Mouse (Mus musculus): ENCODE data around the gene Zer1. TPM values are rescaled to one million over a fixed set of nuclear protein-coding genes. Genes with fewer than 3 reads are reported as not detected.

Zer1 gene
- total and polyA plus RNA-seq, 2 experiments from 2014 or later = 14.7 to 93.2 TPM

- H3K4me2 ChIP-seq (ENCODE audit: low read depth, low read length, poor library complexity, severe bottlenecking) = no peak overlapping the region
- no peak overlapping the region for H3K27ac ChIP-seq (ENCODE audit: low read depth, low read length)
- no peaks in the 10 kb centered on the region for H3K27me3 ChIP-seq (ENCODE audit: insufficient read depth, low read length)
- peaks cover 12% of the 10 kb centered on the region; the same call in 1 of the 2 replicates for H3K4me1 ChIP-seq (ENCODE audit: insufficient read depth, low read length)
- H3K9ac ChIP-seq (replicated peaks; ENCODE audit: low read length, poor library complexity, severe bottlenecking) = no peak overlapping the region
- WGBS = 33% methylated on average over 3 of the region's 3 CpGs
- no peak for TF ChIP-seq CTCF (IDR thresholded peaks at IDR 0.05)
- DNase-seq (ENCODE audit: low spot score) = no peak
- H3K4me3 ChIP-seq (ENCODE audit: low read depth, low read length) = no peak overlapping the region
- no peak for ATAC-seq (ENCODE audit: low FRiP score)
- no peaks in the 10 kb centered on the region for H3K9me3 ChIP-seq (ENCODE audit: low read length)
- H3K36me3 ChIP-seq (ENCODE audit: insufficient read depth, low read length) = peaks cover 3% of the 10 kb centered on the region; the same call in 1 of the 2 replicates
Measured at GRCm38 (mm10) chr2:30064298-30064697, 60.1 kb downstream of the Zer1 start.

- no peak overlapping the region for H3K4me3 ChIP-seq (ENCODE audit: low read depth, low read length)
- no peak overlapping the region for H3K27ac ChIP-seq (ENCODE audit: low read depth, low read length)
- no peak for ATAC-seq (ENCODE audit: low FRiP score)
- WGBS = 11% methylated on average over 3 of the region's 3 CpGs
- H3K4me2 ChIP-seq (ENCODE audit: low read depth, low read length, poor library complexity, severe bottlenecking) = peak overlapping the region; percentile 95; the same call in 1 of the 2 replicates
- H3K27me3 ChIP-seq (ENCODE audit: insufficient read depth, low read length) = no peaks in the 10 kb centered on the region
- H3K36me3 ChIP-seq (ENCODE audit: insufficient read depth, low read length) = peaks cover 3% of the 10 kb centered on the region; the same call in 1 of the 2 replicates
- no peak for TF ChIP-seq CTCF (IDR thresholded peaks at IDR 0.05)
- DNase-seq (ENCODE audit: low spot score) = no peak
- no peak overlapping the region for H3K9ac ChIP-seq (replicated peaks; ENCODE audit: low read length, poor library complexity, severe bottlenecking)
- H3K9me3 ChIP-seq (ENCODE audit: low read length) = no peaks in the 10 kb centered on the region
- peaks cover 12% of the 10 kb centered on the region; the same call in 1 of the 2 replicates for H3K4me1 ChIP-seq (ENCODE audit: insufficient read depth, low read length)
Measured at GRCm38 (mm10) chr2:30063791-30064190, 60.6 kb downstream of the Zer1 start.

- no peak for ATAC-seq (ENCODE audit: low FRiP score)
- 6% methylated on average over 8 of the region's 8 CpGs for WGBS
Measured at GRCm38 (mm10) chr2:30063235-30063634, 61.1 kb downstream of the Zer1 start.

GRCm38 (mm10) chr2:30062249-30063093 is 61.9 kb downstream of the Zer1 start:
- under 1% methylated on average over 40 of the region's 40 CpGs for WGBS
- Histone ChIP-seq H3K4me2 (ENCODE audit: low read depth, low read length, poor library complexity, severe bottlenecking) (peak overlapping the region; percentile 95), H3K4me3 (ENCODE audit: low read depth, low read length) (peak overlapping the region; percentile 45), H3K9me3 (ENCODE audit: low read length) (no peaks in the 10 kb centered on the region), H3K9ac (replicated peaks; ENCODE audit: low read length, poor library complexity, severe bottlenecking) (peak overlapping the region; percentile 62), H3K27ac (ENCODE audit: low read depth, low read length) (peak overlapping the region; percentile 43; the same call in 1 of the 2 replicates), H3K4me1 (ENCODE audit: insufficient read depth, low read length) (peaks cover 12% of the 10 kb centered on the region; the same call in 1 of the 2 replicates), H3K27me3 (ENCODE audit: insufficient read depth, low read length) (no peaks in the 10 kb centered on the region), H3K36me3 (ENCODE audit: insufficient read depth, low read length) (no peaks in the 10 kb centered on the region)
- DNase-seq (ENCODE audit: low spot score) = peak; percentile 49
- TF ChIP-seq CTCF (IDR thresholded peaks at IDR 0.05) = no peak; the same call in 1 of the 2 replicates
- ATAC-seq (ENCODE audit: low FRiP score) = no peak

More at GRCm38 (mm10) chr2:30063235-30063634, 61.1 kb downstream of the Zer1 start:
- no peaks in the 10 kb centered on the region for H3K27me3 ChIP-seq (ENCODE audit: insufficient read depth, low read length)
- peak overlapping the region; percentile 95 for H3K4me2 ChIP-seq (ENCODE audit: low read depth, low read length, poor library complexity, severe bottlenecking)
- H3K9me3 ChIP-seq (ENCODE audit: low read length) = no peaks in the 10 kb centered on the region
- H3K27ac ChIP-seq (ENCODE audit: low read depth, low read length) = no peak overlapping the region
- no peak for DNase-seq (ENCODE audit: low spot score)
- H3K4me3 ChIP-seq (ENCODE audit: low read depth, low read length) = peak overlapping the region; percentile 45
- no peaks in the 10 kb centered on the region for H3K36me3 ChIP-seq (ENCODE audit: insufficient read depth, low read length)
- peaks cover 12% of the 10 kb centered on the region; the same call in 1 of the 2 replicates for H3K4me1 ChIP-seq (ENCODE audit: insufficient read depth, low read length)
- H3K9ac ChIP-seq (replicated peaks; ENCODE audit: low read length, poor library complexity, severe bottlenecking) = peak overlapping the region; percentile 62; the same call in 1 of the 2 replicates
- no peak for TF ChIP-seq CTCF (IDR thresholded peaks at IDR 0.05)

GRCm38 (mm10) chr2:30061215-30062166 is 62.9 kb downstream of the Zer1 start:
- no peaks in the 10 kb centered on the region for H3K36me3 ChIP-seq (ENCODE audit: insufficient read depth, low read length)
- DNase-seq (ENCODE audit: low spot score) = peak; percentile 45

More at GRCm38 (mm10) chr2:30061215-30062166, 62.9 kb downstream of the Zer1 start:
- H3K9ac ChIP-seq (replicated peaks; ENCODE audit: low read length, poor library complexity, severe bottlenecking) = peak overlapping the region; percentile 62
- no peaks in the 10 kb centered on the region for H3K27me3 ChIP-seq (ENCODE audit: insufficient read depth, low read length)
- H3K9me3 ChIP-seq (ENCODE audit: low read length) = no peaks in the 10 kb centered on the region
- no peak for ATAC-seq (ENCODE audit: low FRiP score)
- no peak overlapping the region for H3K27ac ChIP-seq (ENCODE audit: low read depth, low read length)
- no peak for TF ChIP-seq CTCF (IDR thresholded peaks at IDR 0.05)
- peaks cover 12% of the 10 kb centered on the region; the same call in 1 of the 2 replicates for H3K4me1 ChIP-seq (ENCODE audit: insufficient read depth, low read length)
- H3K4me3 ChIP-seq (ENCODE audit: low read depth, low read length) = peak overlapping the region; percentile 45
- 8% methylated on average over 37 of the region's 37 CpGs for WGBS
- H3K4me2 ChIP-seq (ENCODE audit: low read depth, low read length, poor library complexity, severe bottlenecking) = peak overlapping the region; percentile 95

Measured in midbrain, postnatal 0 days (tissue).